Mouse (Mus musculus): ENCODE measurements around the gene Clk4. TPM values are rescaled to one million over a fixed set of nuclear protein-coding genes. Genes with fewer than 3 reads are reported as not detected.

Gene Clk4
- polyA plus RNA-seq, 1 experiment, result 12.5 TPM

DNA sequence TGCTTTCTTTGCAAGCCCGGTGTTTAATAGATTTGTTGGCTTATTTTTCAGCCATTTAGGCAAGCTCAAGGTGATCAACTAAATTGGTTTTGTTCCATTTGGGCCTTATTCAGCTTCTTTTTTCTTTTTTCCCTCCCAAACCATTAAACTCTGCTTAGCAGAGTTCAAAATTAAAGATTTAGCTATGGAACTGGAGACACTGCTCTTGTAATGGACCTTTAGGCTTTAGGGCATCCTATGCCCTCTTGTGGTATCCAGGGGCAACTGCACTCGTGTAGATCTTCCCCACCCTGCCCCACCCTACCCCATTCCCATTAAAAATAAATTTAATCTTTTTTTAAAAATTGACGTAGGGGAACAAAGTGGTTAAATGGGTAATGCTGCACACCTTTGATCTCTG lies 3.8 kb downstream of the Clk4 start:
- Histone ChIP-seq H3K36me3 (ENCODE audit: control insufficient read depth, insufficient read depth) (peaks cover 51% of the 10 kb centered on the region), H3ac (ENCODE audit: control insufficient read depth, insufficient read length, low read depth) (no peak overlapping the region), H3K4me3 (ENCODE audit: insufficient read depth, poor library complexity, severe bottlenecking) (no peak overlapping the region), H3K79me3 (ENCODE audit: low read depth) (peaks cover 70% of the 10 kb centered on the region), H3K79me2 (ENCODE audit: control insufficient read depth, insufficient read depth) (peaks cover 73% of the 10 kb centered on the region), H3K27me3 (ENCODE audit: control insufficient read depth, insufficient read depth, insufficient read length) (no peaks in the 10 kb centered on the region)
- TF ChIP-seq MYOD1 (IDR thresholded peaks at IDR 0.05; ENCODE audit: control insufficient read depth, insufficient read length, low read depth) (no peak), CTCF (IDR thresholded peaks at IDR 0.05; ENCODE audit: control insufficient read depth, insufficient read depth, insufficient read length) (peak; percentile 23)

DNA sequence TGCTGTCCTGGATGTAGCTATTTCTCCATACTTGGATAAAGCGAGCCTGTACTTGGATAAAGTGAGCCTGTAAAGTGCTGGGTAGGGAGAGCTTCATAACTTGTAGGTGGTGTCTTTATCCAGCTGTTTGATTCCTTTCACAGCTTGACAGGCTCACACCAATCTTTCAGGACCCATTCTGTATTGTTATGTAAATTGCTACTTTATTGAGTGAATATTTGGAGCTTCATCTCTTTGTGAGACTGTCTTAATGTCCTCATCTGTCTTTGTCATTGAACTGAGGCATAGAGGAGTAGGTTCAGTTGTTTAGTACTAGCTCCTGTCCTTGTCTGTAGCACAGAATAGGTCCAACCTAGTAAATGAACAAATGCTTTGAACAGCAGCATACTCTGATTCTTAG lies 12.9 kb downstream of the Clk4 start:
- TF ChIP-seq CEBPB (IDR thresholded peaks at IDR 0.05; ENCODE audit: low read depth) (no peak), CTCF (IDR thresholded peaks at IDR 0.05; ENCODE audit: control insufficient read depth, insufficient read depth, insufficient read length) (no peak), FOSL1 (IDR thresholded peaks at IDR 0.05; ENCODE audit: insufficient read depth, low read length, poor library complexity, severe bottlenecking) (no peak), MYOD1 (IDR thresholded peaks at IDR 0.05; ENCODE audit: control insufficient read depth, insufficient read length, low read depth) (no peak), USF1 (IDR thresholded peaks at IDR 0.05; ENCODE audit: low read depth) (no peak), MAX (IDR thresholded peaks at IDR 0.05) (no peak), MYOG (IDR thresholded peaks at IDR 0.05; ENCODE audit: control insufficient read depth, extremely low read depth, insufficient read length) (no peak)
- H3K4me3 ChIP-seq (ENCODE audit: insufficient read depth, poor library complexity, severe bottlenecking), result no peak overlapping the region
- peaks cover 95% of the 10 kb centered on the region for H3K36me3 ChIP-seq (ENCODE audit: control insufficient read depth, insufficient read depth)
- peaks cover 43% of the 10 kb centered on the region for H3K79me2 ChIP-seq (ENCODE audit: control insufficient read depth, insufficient read depth)
- no peak overlapping the region for H3ac ChIP-seq (ENCODE audit: control insufficient read depth, insufficient read length, low read depth)
- peaks cover 19% of the 10 kb centered on the region for H3K79me3 ChIP-seq (ENCODE audit: low read depth)
- H3K27me3 ChIP-seq (ENCODE audit: control insufficient read depth, insufficient read depth, insufficient read length), result no peaks in the 10 kb centered on the region

GRCm38 (mm10) chr11:51289564-51290041 lies 28.1 kb downstream of the Clk4 start, which contains the start of gene Col23a1:
Gene Col23a1 (plus strand): TSS chr11:51289920.
- Histone ChIP-seq H3K4me3 (ENCODE audit: insufficient read depth, poor library complexity, severe bottlenecking) (peak within 1 kb of the TSS; percentile 11), H3K36me3 (ENCODE audit: control insufficient read depth, insufficient read depth) (peaks cover 1% of the 10 kb centered on the region), H3ac (ENCODE audit: control insufficient read depth, insufficient read length, low read depth) (peak within 1 kb of the TSS; percentile 71), H3K79me3 (ENCODE audit: low read depth) (no peaks in the 10 kb centered on the region), H3K79me2 (ENCODE audit: control insufficient read depth, insufficient read depth) (no peaks in the 10 kb centered on the region), H3K27me3 (ENCODE audit: control insufficient read depth, insufficient read depth, insufficient read length) (peaks cover 18% of the 10 kb centered on the region)
- no peak for TF ChIP-seq USF1 (IDR thresholded peaks at IDR 0.05; ENCODE audit: low read depth)
- TF ChIP-seq FOSL1 (IDR thresholded peaks at IDR 0.05; ENCODE audit: insufficient read depth, low read length, poor library complexity, severe bottlenecking), result no peak
- no peak for TF ChIP-seq MAX (IDR thresholded peaks at IDR 0.05)
- no peak for TF ChIP-seq MYOD1 (IDR thresholded peaks at IDR 0.05; ENCODE audit: control insufficient read depth, insufficient read length, low read depth)
- peak; percentile 45 for TF ChIP-seq CTCF (IDR thresholded peaks at IDR 0.05; ENCODE audit: control insufficient read depth, insufficient read depth, insufficient read length)
- TF ChIP-seq CEBPB (IDR thresholded peaks at IDR 0.05; ENCODE audit: low read depth), result no peak
- no peak for TF ChIP-seq MYOG (IDR thresholded peaks at IDR 0.05; ENCODE audit: control insufficient read depth, extremely low read depth, insufficient read length)

- H3K79me2 ChIP-seq (ENCODE audit: control insufficient read depth, insufficient read depth), result no peaks in the 10 kb centered on the region
- peak overlapping the region; percentile 59 for H3ac ChIP-seq (ENCODE audit: control insufficient read depth, insufficient read length, low read depth)
- no peaks in the 10 kb centered on the region for H3K36me3 ChIP-seq (ENCODE audit: control insufficient read depth, insufficient read depth)
- H3K27me3 ChIP-seq (ENCODE audit: control insufficient read depth, insufficient read depth, insufficient read length), result peaks cover 18% of the 10 kb centered on the region
- H3K79me3 ChIP-seq (ENCODE audit: low read depth), result no peaks in the 10 kb centered on the region
- peak; percentile 23 for TF ChIP-seq CTCF (IDR thresholded peaks at IDR 0.05; ENCODE audit: control insufficient read depth, insufficient read depth, insufficient read length)
- no peak for TF ChIP-seq MYOD1 (IDR thresholded peaks at IDR 0.05; ENCODE audit: control insufficient read depth, insufficient read length, low read depth)
- H3K4me3 ChIP-seq (ENCODE audit: insufficient read depth, poor library complexity, severe bottlenecking), result peak overlapping the region; percentile 11
Measured at GRCm38 (mm10) chr11:51290066-51290955, 28.8 kb downstream of the Clk4 start.

GRCm38 (mm10) chr11:51293956-51294530 lies 32.5 kb downstream of the Clk4 start:
- Histone ChIP-seq H3K4me3 (ENCODE audit: insufficient read depth, poor library complexity, severe bottlenecking) (no peak overlapping the region), H3K27me3 (ENCODE audit: control insufficient read depth, insufficient read depth, insufficient read length) (peaks cover 18% of the 10 kb centered on the region)
- TF ChIP-seq MYOG (IDR thresholded peaks at IDR 0.05; ENCODE audit: control insufficient read depth, extremely low read depth, insufficient read length), result no peak
- no peak for TF ChIP-seq FOSL1 (IDR thresholded peaks at IDR 0.05; ENCODE audit: insufficient read depth, low read length, poor library complexity, severe bottlenecking)
- no peak for TF ChIP-seq CEBPB (IDR thresholded peaks at IDR 0.05; ENCODE audit: low read depth)
- no peak for TF ChIP-seq MAX (IDR thresholded peaks at IDR 0.05)
- no peak for TF ChIP-seq USF1 (IDR thresholded peaks at IDR 0.05; ENCODE audit: low read depth)
- TF ChIP-seq MYOD1 (IDR thresholded peaks at IDR 0.05; ENCODE audit: control insufficient read depth, insufficient read length, low read depth), result no peak
- no peak for TF ChIP-seq CTCF (IDR thresholded peaks at IDR 0.05; ENCODE audit: control insufficient read depth, insufficient read depth, insufficient read length)

More at GRCm38 (mm10) chr11:51293956-51294530, 32.5 kb downstream of the Clk4 start:
- H3K79me3 ChIP-seq (ENCODE audit: low read depth), result no peaks in the 10 kb centered on the region
- no peaks in the 10 kb centered on the region for H3K79me2 ChIP-seq (ENCODE audit: control insufficient read depth, insufficient read depth)
- no peaks in the 10 kb centered on the region for H3K36me3 ChIP-seq (ENCODE audit: control insufficient read depth, insufficient read depth)
- no peak overlapping the region for H3ac ChIP-seq (ENCODE audit: control insufficient read depth, insufficient read length, low read depth)

All from C2C12 (cell line).